Mouse (Mus musculus) kidney, embryonic 14.5 days (tissue): ENCODE measurements around the gene Ptcra. TPM values are rescaled to one million over a fixed set of nuclear protein-coding genes. Genes with fewer than 3 reads are reported as not detected.

Source experiments
- ATAC-seq: fragments of 200-750 bp; cut with Nextera tagmentation; 2 replicates; pipeline ENCODE4 v1.8.0; 2017; ENCODE audit warnings: moderate number of reproducible peaks, mild to moderate bottlenecking, moderate TSS enrichment, moderate library complexity; ENCODE audit not compliant: low FRiP score, low TSS enrichment
- H3K27ac ChIP-seq: fragments of 300-500 bp; sonication (generic); 2 replicates; pipeline ENCODE4 v1.5.1; 2014; ENCODE audit warnings: low read depth, mild to moderate bottlenecking, low read length, moderate library complexity, mixed read lengths
- H3K27me3 ChIP-seq: fragments of 300-500 bp; sonication (generic); 2 replicates; pipeline ENCODE4 v1.6.1; 2014; ENCODE audit warnings: mild to moderate bottlenecking, low read length; ENCODE audit not compliant: control insufficient read depth, insufficient read depth
- H3K36me3 ChIP-seq: fragments of 300-500 bp; sonication (generic); 2 replicates; pipeline ENCODE4 v1.6.1; 2014; ENCODE audit warnings: low read length, mixed read lengths; ENCODE audit not compliant: control insufficient read depth, insufficient read depth
- H3K4me1 ChIP-seq: fragments of 300-500 bp; sonication (generic); 2 replicates; pipeline ENCODE4 v1.6.1; 2014; ENCODE audit warnings: low read length, mixed read lengths; ENCODE audit not compliant: control insufficient read depth, insufficient read depth
- H3K4me2 ChIP-seq: fragments of 300-500 bp; sonication (generic); replicated peaks from 2 replicates; pipeline ENCODE4 v1.6.1; 2014; ENCODE audit warnings: low read depth, mild to moderate bottlenecking, low read length
- H3K4me3 ChIP-seq: fragments of 300-500 bp; sonication (generic); 2 replicates; pipeline ENCODE4 v1.5.1; 2014; ENCODE audit warnings: mild to moderate bottlenecking, low read length
- H3K9ac ChIP-seq: fragments of 300-500 bp; sonication (generic); 2 replicates; pipeline ENCODE4 v1.6.1; 2014; ENCODE audit warnings: low read depth, mild to moderate bottlenecking, low read length, moderate library complexity
- H3K9me3 ChIP-seq: fragments of 300-500 bp; sonication (generic); 2 replicates; pipeline ENCODE4 v1.6.1; 2016; ENCODE audit warnings: low read length; ENCODE audit not compliant: control insufficient read depth
- WGBS: fragments of 180-500 bp; shearing (Covaris S2); extraction: QIAGEN DNeasy Blood & Tissue Kit; methylation state at CpG from one replicate; pipeline ENCODE4 v1.1.7; 2014; 5-methylcytosine and 5-hydroxymethylcytosine counted together
- polyA plus RNA-seq: library from polyadenylated mRNA; unstranded; fragments of >200 nt; fragmentation: Nextera tagmentation; extraction: Ambion mirVana; gene quantifications from 2 replicates; pipeline ENCODE4 v1.2.1, GENCODE M21; 2014

Gene Ptcra
- polyA plus RNA-seq, 1 experiment from 2014 or later, result 0.38 TPM

GRCm38 (mm10) chr17:46710959-46711597 lies 52.4 kb downstream of the Ptcra start, which contains the start of gene Pex6:
Gene Pex6, plus strand, starts transcription at chr17:46711463.
- peaks cover 20% of the 10 kb centered on the region for H3K36me3 ChIP-seq
- peak; percentile 92 for ATAC-seq
- peak within 1 kb of the TSS; percentile 93 for H3K9ac ChIP-seq
- no peaks in the 10 kb centered on the region for H3K9me3 ChIP-seq
- peaks cover 10% of the 10 kb centered on the region for H3K4me1 ChIP-seq
- no peaks in the 10 kb centered on the region for H3K27me3 ChIP-seq
- peak within 1 kb of the TSS; percentile 56; the same call in 1 of the 2 replicates for H3K27ac ChIP-seq
- 7% methylated on average over 36 of the region's 36 CpGs for WGBS
- H3K4me3 ChIP-seq, result peak within 1 kb of the TSS; percentile 100
- peak within 1 kb of the TSS; percentile 97 for H3K4me2 ChIP-seq

DNA sequence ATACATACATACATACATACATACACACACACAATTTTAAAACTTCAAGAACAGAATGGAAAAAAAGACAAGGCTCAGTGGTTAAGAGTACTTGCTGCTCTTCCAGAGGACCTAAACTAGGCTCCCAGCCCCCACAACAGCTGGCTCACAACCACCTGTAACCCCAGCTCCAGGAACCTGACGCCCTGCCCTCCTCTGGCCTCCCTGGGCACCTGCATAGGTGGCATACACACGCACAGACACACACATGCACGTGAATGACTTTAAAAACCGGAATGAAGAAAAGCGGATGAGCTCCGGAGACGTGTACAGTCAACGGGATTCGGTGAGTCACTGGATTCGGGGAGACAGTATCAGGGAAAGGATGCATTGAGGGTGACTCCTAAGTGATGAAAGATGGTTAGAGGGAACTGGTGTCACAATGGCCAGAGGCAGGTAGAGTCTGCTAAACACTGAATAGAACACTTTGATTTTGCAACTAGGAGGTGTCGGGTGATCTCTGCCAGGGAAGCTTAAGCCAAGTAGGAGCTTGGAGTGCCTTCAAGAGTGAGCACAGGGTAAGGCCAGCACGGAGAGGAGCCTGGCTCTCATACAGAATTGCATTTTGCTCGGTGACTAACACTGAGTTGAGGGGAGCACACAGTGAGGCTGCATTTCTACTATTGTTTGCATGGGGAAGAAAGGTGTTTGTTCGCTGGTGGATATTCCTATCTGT lies 57.0 kb downstream of the Ptcra start:
- Histone ChIP-seq H3K27me3 (no peaks in the 10 kb centered on the region), H3K4me3 (no peak overlapping the region), H3K27ac (no peak overlapping the region), H3K9me3 (no peaks in the 10 kb centered on the region), H3K9ac (no peak overlapping the region), H3K36me3 (no peaks in the 10 kb centered on the region), H3K4me1 (peaks cover 23% of the 10 kb centered on the region), H3K4me2 (no peak overlapping the region)
- 90% methylated on average over 14 of the region's 14 CpGs for WGBS
- ATAC-seq, result no peak

Other genes starting within 250 kb of the Ptcra start
- 3.0 and 4.8 TPM in 2 replicates for gene Cul9, start 217.3 kb downstream of the Ptcra start, polyA plus RNA-seq
- 10.3 and 12.8 TPM in 2 replicates for gene Srf, start 207.5 kb downstream of the Ptcra start, polyA plus RNA-seq
- 58.5 and 64.1 TPM in 2 replicates for gene Ptk7, start 134.2 kb downstream of the Ptcra start, polyA plus RNA-seq
- 22.0 and 31.5 TPM in 2 replicates for gene Klc4, start 117.7 kb downstream of the Ptcra start, polyA plus RNA-seq
- gene Mrpl2, start 117.5 kb downstream of the Ptcra start, polyA plus RNA-seq, result 121 and 141 TPM in 2 replicates
- 40.7 and 42.6 TPM in 2 replicates for gene Cul7, start 113.4 kb downstream of the Ptcra start, polyA plus RNA-seq
- gene Rrp36, start 89.4 kb downstream of the Ptcra start, polyA plus RNA-seq, result 54.0 and 66.5 TPM in 2 replicates
- 148 and 174 TPM in 2 replicates for gene Mea1, start 84.9 kb downstream of the Ptcra start, polyA plus RNA-seq
- 91.0 and 110 TPM in 2 replicates for gene Klhdc3, start 82.8 kb downstream of the Ptcra start, polyA plus RNA-seq
- 61.1 and 99.9 TPM in 2 replicates for gene Ppp2r5d, start 58.6 kb downstream of the Ptcra start, polyA plus RNA-seq
- gene Pex6, start 52.2 kb downstream of the Ptcra start, polyA plus RNA-seq, result 20.5 and 21.0 TPM in 2 replicates
- 0.43 and 1.0 TPM in 2 replicates for gene Gnmt, start 34.5 kb downstream of the Ptcra start, polyA plus RNA-seq
- gene Cnpy3, start 11.5 kb downstream of the Ptcra start, polyA plus RNA-seq, result 61.7 and 71.5 TPM in 2 replicates
- 73.6 and 92.5 TPM in 2 replicates for gene 2310039H08Rik, start 8.9 kb upstream of the Ptcra start, polyA plus RNA-seq
- gene Rpl7l1, start 19.0 kb upstream of the Ptcra start, polyA plus RNA-seq, result 139 and 164 TPM in 2 replicates
- 2.6 and 5.2 TPM in 2 replicates for gene Bicral, start 94.8 kb upstream of the Ptcra start, polyA plus RNA-seq
- gene Tbcc, start 127.0 kb upstream of the Ptcra start, polyA plus RNA-seq, result 71.0 and 82.1 TPM in 2 replicates
- gene Prph2, start 146.7 kb upstream of the Ptcra start, polyA plus RNA-seq, result 0.18 and 0.26 TPM in 2 replicates
- gene Ubr2, start 246.8 kb upstream of the Ptcra start, polyA plus RNA-seq, result 18.9 and 30.4 TPM in 2 replicates